Mouse (Mus musculus) ES-E14 (cell line): ENCODE measurements around the gene Ms4a5. TPM values are rescaled to one million over a fixed set of nuclear protein-coding genes. Genes with fewer than 3 reads are reported as not detected.

Experiments
- DNase-seq: peaks from one replicate; pipeline ENCODE4 v3.0.0-alpha.2; 2013; ENCODE audit warnings: low read depth, low spot score
- H3K27ac ChIP-seq: 2 replicates; pipeline ENCODE4 v1.5.1; 2012; ENCODE audit warnings: low read depth, mild to moderate bottlenecking, low read length, moderate library complexity, mixed read lengths; ENCODE audit not compliant: poor library complexity, insufficient read depth, severe bottlenecking
- H3K36me3 ChIP-seq: 2 replicates; pipeline ENCODE4 v1.6.1; 2012; ENCODE audit warnings: mild to moderate bottlenecking, low read length, moderate library complexity, mixed read lengths; ENCODE audit not compliant: control insufficient read depth, poor library complexity, insufficient read depth, severe bottlenecking
- H3K4me1 ChIP-seq, 2 experiments: fragments of 150-350 bp in 1 of 2; sonication (generic) in 1 of 2; 2 replicates each; pipeline ENCODE4 v1.6.1; 2012; ENCODE audit warnings: low read length in 2 of 2, mild to moderate bottlenecking in 1 of 2, mixed read lengths in 1 of 2; ENCODE audit not compliant: control insufficient read depth in 2 of 2, insufficient read depth in 2 of 2, poor library complexity in 1 of 2
- H3K4me3 ChIP-seq, 2 experiments: fragments of 150-350 bp in 1 of 2; sonication (generic) in 1 of 2; 2 replicates each; pipeline ENCODE4 v1.5.1; 2012; ENCODE audit warnings: low read length in 2 of 2, low read depth in 1 of 2, mild to moderate bottlenecking in 1 of 2, mixed read lengths in 1 of 2; ENCODE audit not compliant: insufficient read depth in 1 of 2, poor library complexity in 1 of 2, severe bottlenecking in 1 of 2
- H3K9ac ChIP-seq: 2 replicates; pipeline ENCODE4 v1.6.1; 2012; ENCODE audit warnings: low read depth, mild to moderate bottlenecking, low read length, mixed read lengths; ENCODE audit not compliant: poor library complexity, insufficient read depth, severe bottlenecking
- H3K9me3 ChIP-seq: fragments of 150-350 bp; sonication (generic); 2 replicates; pipeline ENCODE4 v1.6.1; 2012; ENCODE audit warnings: low read depth, mild to moderate bottlenecking, low read length; ENCODE audit not compliant: control insufficient read depth, insufficient read depth
- CHD2 ChIP-seq: IDR thresholded peaks from 2 replicates; pipeline ENCODE4 v1.6.1; 2014; ENCODE audit warnings: mild to moderate bottlenecking, low read depth, low read length, inconsistent platforms
- HCFC1 ChIP-seq: IDR thresholded peaks from 2 replicates; pipeline ENCODE4 v1.6.1; 2012; ENCODE audit warnings: low read length, inconsistent platforms, borderline replicate concordance; ENCODE audit not compliant: insufficient read depth
- MAFK ChIP-seq: IDR thresholded peaks from 2 replicates; pipeline ENCODE4 v1.6.1; 2014; ENCODE audit warnings: mild to moderate bottlenecking, low read depth, low read length, inconsistent platforms; ENCODE audit not compliant: insufficient read depth
- ZC3H11A ChIP-seq: IDR thresholded peaks from 2 replicates; pipeline ENCODE4 v1.6.1; 2012; ENCODE audit warnings: low read depth, mild to moderate bottlenecking, inconsistent platforms, low read length, borderline replicate concordance
- ZNF384 ChIP-seq: IDR thresholded peaks from 2 replicates; pipeline ENCODE4 v1.6.1; 2012; ENCODE audit warnings: low read depth, low read length, inconsistent platforms
- in situ Hi-C, 2 experiments: fragments of 600-800 bp; cut with MboI; formaldehyde crosslinking; loops; one replicate each; pipeline ENCODE4 v1.15.1; 2025; ENCODE audit warnings: low sequenced_read_pairs in 2 of 2, inconsistent platforms in 1 of 2; ENCODE audit not compliant: unreplicated experiment in 2 of 2
- total RNA-seq: library from RNA; depleted of rRNA; stranded (reverse); fragments of 300-350 nt; gene quantifications from 2 replicates; pipeline ENCODE4 v1.2.3, GENCODE M21; 2012; rRNA removed

The Ms4a5 gene
- total RNA-seq: 0.53 TPM in 1 of 2 replicates, not detected in the other

DNA sequence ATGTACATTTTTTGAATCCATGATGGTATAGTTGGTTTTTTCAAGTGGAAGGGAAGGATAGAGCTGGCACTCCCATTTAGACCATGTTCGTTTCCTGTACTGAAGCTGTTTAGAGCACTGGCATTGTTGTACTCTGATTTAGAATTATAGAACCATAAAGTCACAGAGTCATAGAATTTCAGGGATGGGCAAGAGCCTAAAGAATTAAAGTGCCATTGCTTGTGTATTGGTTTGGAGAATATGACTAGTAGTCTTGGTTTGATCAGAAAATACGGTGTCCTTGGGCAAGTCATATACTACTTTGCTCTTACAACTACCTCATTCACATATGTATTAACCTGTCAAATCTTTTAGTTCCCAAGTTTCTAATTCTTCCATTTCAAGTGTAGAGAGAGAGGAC, at the start of gene Ms4a5:
Ms4a5 (minus strand) TSS at position 101 of the 400 bp plus-strand sequence.
- 0 out of 2 replicates have a peak, but pooled peaks cover 2% of the 10 kb centered on the region for H3K9me3 ChIP-seq
- H3K9ac ChIP-seq: no peak within 1 kb of the TSS
- H3K27ac ChIP-seq: no peak within 1 kb of the TSS
- TF ChIP-seq MAFK (no peak), ZNF384 (no peak), CHD2 (no peak), ZC3H11A (no peak), HCFC1 (no peak)
- H3K36me3 ChIP-seq: no peaks in the 10 kb centered on the region
- H3K4me1 ChIP-seq: 0 out of 4 replicates have a peak, but pooled peaks cover 0 to 3% of the 10 kb centered on the region in 2 experiments
- in situ Hi-C loops: no loop called here
- DNase-seq: no peak
- H3K4me3 ChIP-seq: no peak within 1 kb of the TSS

DNA sequence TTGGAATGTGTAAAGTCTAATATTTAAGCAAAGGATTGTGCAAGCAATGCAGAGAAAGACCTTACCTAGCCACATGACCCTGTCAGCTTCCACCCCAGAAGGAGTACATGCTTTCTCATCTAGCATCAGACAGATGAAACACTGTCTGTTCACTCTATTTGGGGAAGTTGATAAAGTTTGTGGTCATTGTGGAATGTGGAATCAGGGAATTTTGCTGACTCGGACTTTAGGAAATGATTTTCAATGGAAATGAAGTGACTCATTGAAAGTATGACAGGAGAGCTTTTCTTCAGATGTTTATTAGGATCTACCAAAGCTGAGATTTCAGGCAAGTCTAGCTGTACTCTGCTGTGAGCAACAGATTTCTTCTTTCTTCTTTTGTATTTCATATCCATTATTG, 37.5 kb upstream of the Ms4a5 start:
- Histone ChIP-seq H3K36me3 (no peaks in the 10 kb centered on the region), H3K4me1 (peaks cover 4 to 13% of the 10 kb centered on the region in 2 experiments; a peak in 3 of 4 replicates), H3K9me3 (no peaks in the 10 kb centered on the region), H3K4me3 (no peak overlapping the region), H3K27ac (no peak overlapping the region), H3K9ac (no peak overlapping the region)
- in situ Hi-C loops: no loop called here
- 0 out of 2 replicates have a peak, but pooled peaks have one; percentile 58 for TF ChIP-seq MAFK
- no peak for TF ChIP-seq CHD2
- DNase-seq: no peak

DNA sequence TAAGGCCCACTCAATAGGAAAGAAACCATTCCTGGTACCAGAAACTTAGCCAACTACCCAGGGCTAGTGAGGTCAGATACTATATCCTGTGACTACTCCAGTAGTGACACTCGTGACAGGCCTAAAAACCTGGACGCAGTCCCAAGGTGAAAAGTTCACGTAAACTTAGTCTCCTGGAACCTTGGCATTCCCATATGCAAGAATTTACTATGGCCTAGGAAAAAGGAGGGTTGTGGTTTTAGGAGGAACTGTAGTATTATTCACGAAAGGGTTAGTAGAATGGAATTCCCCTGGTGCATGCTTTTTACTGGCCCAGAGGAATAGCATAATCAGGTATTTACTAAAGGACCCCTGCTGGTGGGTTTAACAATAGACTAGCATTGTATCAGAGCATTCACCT, 33.1 kb upstream of the Ms4a5 start:
- Histone ChIP-seq H3K9ac (no peak overlapping the region), H3K9me3 (no peaks in the 10 kb centered on the region), H3K27ac (no peak overlapping the region), H3K4me1 (0 out of 4 replicates have a peak, but pooled peaks cover 2 to 3% of the 10 kb centered on the region in 2 experiments), H3K36me3 (no peaks in the 10 kb centered on the region), H3K4me3 (no peak overlapping the region)
- in situ Hi-C loops: no loop called here
- no peak for TF ChIP-seq MAFK
- TF ChIP-seq ZC3H11A: no peak
- no peak for TF ChIP-seq ZNF384
- TF ChIP-seq HCFC1: no peak
- TF ChIP-seq CHD2: no peak
- DNase-seq: no peak

DNA sequence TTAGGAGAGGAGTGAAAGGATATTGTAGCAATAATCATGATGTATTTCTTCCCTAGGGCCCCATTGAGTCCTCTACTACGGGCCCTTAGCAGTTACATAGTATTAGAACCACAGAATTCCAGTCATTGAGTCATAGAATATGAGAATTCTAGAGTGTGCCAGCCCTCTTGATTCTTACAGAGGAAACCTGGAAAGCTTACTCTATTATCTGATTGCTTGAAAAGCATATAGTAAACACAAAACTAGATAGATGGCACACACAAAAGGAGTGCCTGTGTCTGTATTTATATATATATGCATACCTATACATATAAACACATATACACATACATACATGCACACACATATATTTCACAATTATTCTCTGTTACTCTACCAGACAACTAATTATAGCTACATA, 30.7 kb upstream of the Ms4a5 start, which contains the start of gene Ms4a14:
Ms4a14 (minus strand) TSS at position 101 of the 400 bp plus-strand sequence.
- in situ Hi-C loops: no loop called here
- 0 out of 4 replicates have a peak, but pooled peaks cover 2 to 3% of the 10 kb centered on the region in 2 experiments for H3K4me1 ChIP-seq
- TF ChIP-seq HCFC1: no peak
- no peak for TF ChIP-seq ZC3H11A

DNA sequence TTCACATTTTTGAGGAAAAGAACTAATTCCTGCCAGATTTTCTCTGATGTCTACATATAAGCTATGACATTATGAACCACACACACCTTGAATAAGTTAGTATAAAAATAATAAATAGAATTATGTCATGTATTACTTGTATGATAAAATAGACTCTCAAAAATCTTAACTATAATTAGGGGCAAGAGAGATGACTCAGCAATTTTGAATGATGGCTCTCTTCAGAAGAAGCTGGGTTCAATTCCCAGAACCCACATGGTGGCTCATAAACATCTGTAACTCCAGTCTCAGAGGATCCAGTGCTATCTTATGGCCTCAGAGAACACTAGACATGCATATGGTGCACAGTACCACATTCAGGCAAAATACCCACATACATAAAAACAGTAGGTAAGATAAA, 25.2 kb upstream of the Ms4a5 start:
- no peak for DNase-seq
- in situ Hi-C loops: no loop called here
- no peak overlapping the region for H3K4me3 ChIP-seq
- no peak overlapping the region for H3K27ac ChIP-seq
- H3K9ac ChIP-seq: no peak overlapping the region
- H3K36me3 ChIP-seq: no peaks in the 10 kb centered on the region
- H3K9me3 ChIP-seq: no peaks in the 10 kb centered on the region
- TF ChIP-seq ZC3H11A (no peak), MAFK (peak; percentile 80)
- H3K4me1 ChIP-seq: peaks cover 4 to 7% of the 10 kb centered on the region in 2 experiments; a peak in 2 of 4 replicates

More for the DNA sequence above, 30.7 kb upstream of the Ms4a5 start, which contains the start of gene Ms4a14:
- H3K27ac ChIP-seq: no peak within 1 kb of the TSS
- no peaks in the 10 kb centered on the region for H3K9me3 ChIP-seq
- DNase-seq: no peak
- H3K36me3 ChIP-seq: no peaks in the 10 kb centered on the region
- no peak within 1 kb of the TSS for H3K4me3 ChIP-seq
- H3K9ac ChIP-seq: no peak within 1 kb of the TSS
